Mouse (Mus musculus) layer of hippocampus, adult 9-10 months (tissue): ENCODE measurements around the gene Gm10563.
"Not testable (repeated sequence)": the region's sequence is repeated elsewhere in the genome, so short reads cannot be mapped to it uniquely, and the experiment has no call there.

Experiments used
- DNase-seq: peaks from one replicate; pipeline ENCODE4 v3.0.0; 2022; ENCODE audit warnings: low spot score

Gene Gm10563

GRCm38 (mm10) chr4:155645308-155645707, at the start of gene Gm10563:
Gm10563 (minus strand) TSS chr4:155645408.
- DNase-seq: not testable (repeated sequence)

GRCm38 (mm10) chr4:155694482-155695401, 49.5 kb upstream of the Gm10563 start:
- no peak for DNase-seq

GRCm38 (mm10) chr4:155694111-155694481, 48.9 kb upstream of the Gm10563 start, which contains the start of gene Fndc10:
Fndc10 (plus strand) TSS chr4:155694342.
- no peak for DNase-seq

GRCm38 (mm10) chr4:155692421-155692820, 47.2 kb upstream of the Gm10563 start:
- no peak for DNase-seq

GRCm38 (mm10) chr4:155690571-155691375, 45.6 kb upstream of the Gm10563 start:
- no peak for DNase-seq

- not testable (repeated sequence) for DNase-seq
These were observed 42.6 kb upstream of the Gm10563 start for GRCm38 (mm10) chr4:155687764-155688163.

- not testable (repeated sequence) for DNase-seq
These were observed 38.6 kb upstream of the Gm10563 start for GRCm38 (mm10) chr4:155683670-155684277.

GRCm38 (mm10) chr4:155675991-155676390, 30.8 kb upstream of the Gm10563 start:
- no peak for DNase-seq

- DNase-seq: no peak
These were observed 26.9 kb upstream of the Gm10563 start for GRCm38 (mm10) chr4:155672082-155672481.

- not testable (repeated sequence) for DNase-seq
These were observed 25.0 kb upstream of the Gm10563 start for GRCm38 (mm10) chr4:155670236-155670635.

- DNase-seq: no peak
These were observed 24.4 kb upstream of the Gm10563 start for GRCm38 (mm10) chr4:155669598-155670075.

GRCm38 (mm10) chr4:155668689-155669597, 23.7 kb upstream of the Gm10563 start, which contains the start of gene Mib2:
Mib2 (minus strand) TSS chr4:155669198.
- peak; percentile 98 for DNase-seq

GRCm38 (mm10) chr4:155666903-155667302, 21.7 kb upstream of the Gm10563 start:
- DNase-seq: no peak

- DNase-seq: no peak
These were observed 15.4 kb upstream of the Gm10563 start for GRCm38 (mm10) chr4:155660641-155661040.

GRCm38 (mm10) chr4:155658961-155659360, 13.8 kb upstream of the Gm10563 start:
- DNase-seq: no peak

- no peak for DNase-seq
These were observed 11.1 kb upstream of the Gm10563 start for GRCm38 (mm10) chr4:155656214-155656751.

- DNase-seq: no peak
These were observed 9.5 kb upstream of the Gm10563 start for GRCm38 (mm10) chr4:155654456-155655298.

- DNase-seq: no peak
These were observed 8.9 kb upstream of the Gm10563 start for GRCm38 (mm10) chr4:155654183-155654455.

GRCm38 (mm10) chr4:155653451-155654182, 8.4 kb upstream of the Gm10563 start:
- no peak for DNase-seq
